Mouse (Mus musculus) thymus, postnatal 4 days (tissue): Measurements from ENCODE around the gene Gm26897.
A peak's percentile ranks its signal among the peaks of the same experiment; 100 is the strongest.

Experiments used
- DNase-seq: peaks from one replicate; pipeline ENCODE4 v3.0.0; 2021

Gene Gm26897

DNA sequence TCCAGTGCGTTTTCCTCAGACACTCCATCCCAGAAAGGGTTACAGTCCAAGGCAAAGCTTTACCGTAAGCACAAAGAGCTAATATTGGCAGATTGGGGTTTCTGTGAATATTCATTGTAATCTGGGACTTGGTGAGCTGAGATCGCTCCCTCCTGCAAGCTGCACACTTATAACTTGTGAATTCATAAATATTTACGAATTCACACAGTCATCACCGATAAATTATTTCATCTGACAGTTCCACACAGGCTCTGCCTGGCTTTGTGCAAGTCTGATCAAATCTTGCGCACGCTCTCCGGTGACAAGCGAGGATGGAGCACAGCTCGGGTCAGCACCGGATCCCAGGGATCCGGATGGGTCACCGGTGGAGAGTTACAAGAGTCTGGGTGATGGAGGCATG lies 16.4 kb downstream of the Gm26897 start:
- DNase-seq, result no peak

DNA sequence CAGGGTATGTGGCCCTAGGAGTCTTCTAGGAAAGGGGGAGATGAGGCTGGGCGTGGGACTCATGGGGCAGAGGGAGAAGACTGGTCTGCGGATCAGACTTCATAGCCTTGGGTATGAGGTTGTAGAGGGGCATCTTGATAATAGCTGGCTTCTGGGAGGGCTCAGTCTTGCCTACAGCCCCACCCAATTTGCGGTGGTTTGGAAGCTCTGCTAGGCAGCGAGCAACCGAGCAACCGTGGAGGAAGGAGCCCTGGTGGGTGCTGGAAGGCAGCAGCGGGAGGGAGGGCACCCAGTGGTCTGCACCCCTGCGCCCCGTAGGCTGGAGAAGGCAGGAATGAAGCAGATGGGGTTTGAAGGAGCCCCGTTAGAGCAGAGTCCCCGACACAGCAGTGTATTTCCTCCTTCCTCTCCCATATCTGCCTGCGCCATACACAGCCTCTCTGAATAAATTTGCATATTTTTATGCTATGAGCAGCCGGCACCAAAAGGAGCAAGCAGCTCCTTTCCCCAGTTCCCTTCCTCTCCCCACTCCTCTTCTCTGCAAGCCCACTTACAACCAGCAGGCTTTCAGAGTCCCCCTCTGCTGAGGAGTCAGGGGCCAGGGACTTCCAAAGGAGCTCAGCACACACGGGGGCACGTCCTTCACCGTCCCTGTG lies 20.9 kb downstream of the Gm26897 start:
- DNase-seq, result peak; percentile 31

DNA sequence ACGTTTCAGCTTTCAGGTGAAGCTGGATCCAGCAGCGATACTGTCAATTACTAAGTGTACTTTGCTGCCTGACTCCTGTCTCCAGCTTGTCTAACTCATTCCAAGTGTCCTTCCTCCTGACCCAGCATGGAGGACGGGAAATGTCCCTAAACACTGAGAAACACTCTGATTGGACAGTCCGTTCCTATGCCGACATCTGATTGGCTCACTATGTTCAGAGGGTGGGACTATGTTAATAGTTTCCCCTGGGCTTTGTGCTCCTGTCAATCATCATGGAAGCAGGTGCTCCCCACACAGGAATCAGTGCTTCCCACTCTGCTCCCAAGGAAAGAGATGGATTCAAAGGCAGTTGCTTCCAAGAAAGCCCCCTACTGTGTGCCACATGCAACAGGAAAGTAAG lies 21.6 kb downstream of the Gm26897 start:
- DNase-seq, result no peak

DNA sequence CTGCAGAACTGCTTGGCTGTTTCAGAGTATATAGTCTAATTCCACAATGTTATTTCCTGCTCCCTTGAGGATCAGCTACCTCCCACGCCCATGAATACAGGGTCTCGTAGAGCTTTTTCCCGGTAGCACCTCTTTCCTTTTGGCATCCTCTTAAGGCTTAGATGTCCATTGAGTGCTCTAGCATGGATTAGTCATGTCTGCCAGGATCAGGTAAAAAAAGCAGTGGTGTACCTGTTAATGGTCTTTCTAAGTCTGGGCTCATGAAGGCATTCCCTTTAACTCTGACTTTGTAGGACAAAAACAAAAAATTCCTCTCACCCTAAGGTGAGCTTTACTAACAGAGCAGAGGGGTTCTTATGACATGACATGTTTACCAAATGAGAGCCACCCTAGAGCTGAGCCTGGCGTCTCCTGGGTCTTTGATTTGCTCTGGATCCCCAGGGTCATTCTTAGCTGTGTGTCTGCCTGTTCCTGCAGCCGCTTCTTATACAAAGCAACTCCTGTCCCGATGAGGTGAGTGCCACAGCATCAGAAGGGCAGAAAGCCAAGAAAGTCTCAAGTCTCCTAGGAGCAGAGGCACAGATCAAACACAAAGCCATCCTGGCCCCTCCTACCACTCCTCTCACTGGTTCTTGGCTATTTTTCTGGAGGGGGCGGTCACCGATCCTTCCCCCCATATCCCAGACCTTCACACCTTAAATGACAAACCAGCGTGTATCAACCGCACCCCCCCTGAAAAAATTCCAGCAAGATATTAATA lies 27.2 kb downstream of the Gm26897 start:
- no peak for DNase-seq

DNA sequence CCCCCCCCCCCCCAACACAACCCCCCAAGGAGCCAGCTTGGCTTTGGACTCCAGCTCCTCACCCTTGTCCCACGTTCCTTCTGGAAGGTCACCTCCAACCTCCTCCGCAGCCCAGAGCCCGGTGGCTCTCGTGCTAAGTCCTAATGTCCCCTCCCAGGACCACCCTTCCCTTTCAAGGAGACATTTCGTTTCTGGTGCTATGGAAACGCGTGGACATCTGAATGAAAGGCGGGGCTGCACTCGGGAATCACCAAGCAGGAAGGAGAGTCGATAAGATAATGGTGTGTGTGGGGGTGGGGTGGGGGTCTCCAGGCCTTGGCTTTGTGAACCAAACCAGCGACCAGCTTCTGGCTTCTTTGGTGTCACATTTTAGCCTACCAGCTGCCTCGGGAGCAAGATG lies 27.9 kb downstream of the Gm26897 start:
- DNase-seq, result no peak

DNA sequence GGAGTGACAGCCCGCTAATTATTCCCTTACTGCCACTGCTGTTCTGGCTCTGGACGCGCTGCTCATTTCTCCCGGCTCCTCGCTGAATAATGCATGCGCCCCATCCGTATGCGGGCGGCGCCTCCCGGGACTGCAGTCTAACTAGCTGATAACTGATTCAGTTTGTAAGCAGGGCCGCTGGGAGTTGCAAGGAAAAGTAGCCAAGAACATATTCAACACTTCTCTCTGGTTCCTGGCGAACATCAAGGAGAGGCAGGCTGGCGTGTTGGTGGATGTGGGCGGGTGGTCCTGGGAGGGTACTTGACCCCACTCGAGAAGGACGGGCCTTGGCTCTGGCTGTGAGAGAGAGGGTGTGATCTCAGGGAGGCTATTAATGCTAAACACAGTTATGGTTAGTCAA lies 28.4 kb downstream of the Gm26897 start:
- DNase-seq, result no peak

DNA sequence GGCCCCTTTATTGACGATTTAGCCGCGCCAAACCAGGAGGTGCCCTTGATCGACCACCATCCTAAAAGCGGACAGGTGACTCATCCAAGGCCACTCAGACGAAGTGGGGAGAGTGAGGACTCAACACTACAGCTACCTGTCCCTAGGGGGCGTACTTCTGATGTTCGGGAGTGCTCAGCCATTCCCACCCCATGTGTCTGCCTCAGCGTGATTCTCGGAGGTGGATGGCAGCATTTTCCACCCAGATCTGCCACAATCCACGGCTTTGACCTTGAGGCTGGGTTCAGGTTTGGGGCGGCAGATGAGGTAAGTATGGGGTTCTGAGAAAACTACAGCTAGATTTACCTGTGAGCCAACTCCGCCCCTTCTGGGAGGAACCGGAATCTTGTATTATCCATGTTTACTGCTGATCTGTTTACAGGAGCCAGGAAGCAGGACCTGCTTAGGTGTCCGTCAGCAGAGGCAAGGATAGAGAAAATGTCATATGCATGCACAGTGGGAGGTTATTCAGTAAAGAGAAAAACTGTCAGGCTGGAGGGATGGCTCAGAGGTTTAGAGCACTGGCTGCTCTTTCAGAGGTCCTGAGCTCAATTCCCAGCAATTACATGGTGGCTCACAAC lies 32.1 kb downstream of the Gm26897 start:
- DNase-seq, result no peak

DNA sequence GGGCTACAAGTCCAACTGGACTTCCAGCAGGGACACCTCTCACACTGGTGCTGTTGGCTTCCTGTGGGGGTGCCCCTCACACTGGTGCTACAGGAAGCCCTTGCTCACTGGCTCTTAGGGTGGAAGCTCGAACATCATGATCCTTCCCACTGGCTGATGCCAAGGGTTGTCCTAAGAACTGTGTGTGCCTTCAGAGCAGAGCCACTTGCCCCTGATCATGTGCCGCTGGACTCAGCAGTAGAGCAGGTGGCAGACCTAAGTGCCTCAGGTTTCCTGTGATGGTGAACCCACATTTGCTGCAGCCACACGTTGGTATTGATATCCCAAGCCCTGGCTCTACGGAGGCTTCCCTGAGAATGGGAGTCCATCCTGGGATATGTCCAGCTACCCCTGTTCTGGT lies 33.0 kb downstream of the Gm26897 start:
- DNase-seq, result no peak

DNA sequence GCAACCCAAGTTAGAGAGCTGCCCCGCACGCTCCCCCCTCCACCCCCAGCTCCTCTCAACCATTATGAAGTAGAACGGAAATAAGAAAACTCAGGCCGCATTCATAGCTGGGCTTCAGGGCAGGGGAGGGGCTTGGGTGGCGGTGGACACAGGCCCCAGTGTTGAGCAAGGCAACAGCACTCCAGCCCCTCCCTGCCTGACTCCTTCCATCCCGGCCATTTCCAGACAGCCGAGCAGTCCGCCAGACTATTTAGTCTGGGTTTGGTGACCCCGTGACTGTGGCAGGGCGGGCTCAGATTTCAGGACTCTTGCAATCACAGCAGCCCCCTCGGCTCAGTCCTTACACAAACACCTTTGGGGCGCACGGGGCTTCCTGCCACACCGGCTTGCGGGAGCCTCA lies 36.5 kb downstream of the Gm26897 start:
- no peak for DNase-seq

DNA sequence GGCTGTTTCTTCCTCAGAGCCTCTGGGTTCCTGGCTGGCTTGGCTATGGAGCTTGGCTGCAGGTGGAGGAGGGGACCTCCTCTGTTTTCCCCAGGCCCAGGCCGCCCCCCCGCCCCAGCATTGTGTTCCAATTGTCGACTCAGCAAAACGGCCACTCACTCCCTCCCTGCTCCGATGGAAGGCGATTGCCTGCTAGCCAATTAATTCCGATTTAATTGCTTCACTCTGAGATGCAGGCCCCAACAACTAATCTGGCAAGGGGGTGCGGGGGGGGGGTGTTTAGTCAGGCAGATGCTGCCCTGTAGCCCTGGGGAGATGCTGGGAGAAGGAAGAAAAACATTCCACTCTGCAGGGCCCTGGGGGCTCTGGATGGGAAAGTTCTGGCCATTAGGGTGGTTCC lies 38.4 kb downstream of the Gm26897 start:
- DNase-seq, result no peak

DNA sequence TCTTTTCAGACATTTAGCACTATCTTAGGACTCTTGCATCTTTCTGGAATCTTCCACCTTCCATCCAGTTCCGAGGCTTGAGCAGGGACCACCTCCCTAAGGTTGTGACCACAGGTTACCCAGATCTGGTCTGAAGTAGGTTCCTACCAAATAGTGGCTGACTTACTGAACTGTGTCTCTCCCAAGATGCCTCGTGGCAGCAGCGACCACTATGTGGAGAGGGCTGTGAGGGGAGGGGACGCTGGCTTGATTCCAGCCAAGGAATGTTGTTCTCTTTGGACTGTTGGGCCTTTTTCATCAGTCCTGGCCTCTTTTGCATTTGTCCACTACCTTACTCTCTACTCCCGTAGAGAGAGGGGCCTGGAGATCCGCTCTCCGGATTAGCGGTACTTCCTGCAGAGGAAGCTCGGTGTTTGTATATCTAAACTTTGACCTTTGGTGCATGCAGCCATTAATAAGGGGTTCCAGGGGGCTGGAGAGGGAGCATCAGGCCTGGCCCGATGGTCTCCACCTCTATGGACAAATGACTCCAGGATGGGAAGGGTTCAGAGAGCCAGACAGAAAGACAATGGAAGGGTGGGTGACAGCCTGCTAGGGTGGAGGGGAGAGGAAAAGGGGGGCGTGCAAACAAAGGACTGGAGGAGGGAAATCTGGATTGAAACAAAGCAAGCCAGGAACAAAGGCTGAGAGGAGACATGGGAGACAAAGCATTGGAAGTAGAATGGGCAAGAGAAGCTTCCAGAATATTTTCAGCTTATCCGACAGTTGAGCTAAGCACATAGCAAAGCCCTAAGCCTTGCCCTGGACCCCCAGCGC lies 39.1 kb downstream of the Gm26897 start:
- DNase-seq, result no peak

DNA sequence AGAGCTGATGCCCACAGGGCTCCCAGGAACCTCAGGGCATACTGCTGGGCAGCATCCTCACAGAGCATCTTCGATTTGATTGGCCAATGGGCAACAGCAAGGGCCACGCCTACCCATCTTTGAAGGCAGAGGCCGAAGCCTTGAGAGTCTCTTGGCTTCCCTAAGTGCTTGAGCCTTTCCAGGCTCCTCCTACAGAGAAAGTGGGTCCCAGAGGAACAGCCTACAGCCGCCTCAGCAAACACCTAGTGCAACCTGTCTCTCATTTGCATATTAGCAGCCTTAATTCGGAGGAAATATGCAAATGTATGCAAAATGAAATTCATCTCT lies 39.6 kb downstream of the Gm26897 start:
- DNase-seq, result no peak

DNA sequence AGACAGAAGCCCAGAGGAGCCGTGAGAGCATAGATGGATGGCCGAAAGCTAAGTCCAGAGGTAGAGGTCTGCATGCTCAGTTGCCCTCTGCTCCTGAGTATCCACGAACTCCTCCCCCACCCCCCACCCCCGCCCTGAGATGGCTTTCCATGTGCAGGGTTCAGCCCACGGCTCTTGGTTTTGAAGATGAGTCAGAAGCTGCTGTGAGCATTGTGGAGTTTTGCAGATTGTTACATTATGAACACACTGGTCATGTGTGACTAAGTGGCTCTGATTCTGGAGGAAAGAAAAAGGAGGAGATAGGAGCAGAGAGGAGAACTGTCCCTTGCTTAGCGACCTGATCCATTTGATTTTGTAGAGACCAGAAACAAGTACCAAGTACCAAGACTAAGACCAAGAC lies 42.5 kb downstream of the Gm26897 start:
- no peak for DNase-seq

DNA sequence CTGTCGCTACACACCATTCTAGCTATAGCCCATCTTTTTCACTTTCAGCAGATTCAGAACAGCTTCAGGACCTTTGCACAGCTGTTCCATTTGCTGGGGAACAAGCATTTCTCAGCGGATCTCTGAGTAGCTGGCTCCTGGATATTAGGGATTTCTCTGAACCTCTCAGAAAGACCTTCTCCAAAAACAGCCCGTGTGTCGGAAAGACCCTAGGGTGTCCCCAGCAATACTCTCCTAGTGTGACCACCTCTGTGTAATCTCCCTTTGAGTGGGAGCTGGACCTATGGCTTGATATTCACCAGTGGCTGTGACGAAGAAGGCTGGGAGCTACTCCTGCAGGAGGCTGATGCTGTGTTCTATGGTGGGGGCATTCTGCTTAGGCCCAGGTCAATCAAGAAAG lies 44.4 kb downstream of the Gm26897 start:
- no peak for DNase-seq

DNA sequence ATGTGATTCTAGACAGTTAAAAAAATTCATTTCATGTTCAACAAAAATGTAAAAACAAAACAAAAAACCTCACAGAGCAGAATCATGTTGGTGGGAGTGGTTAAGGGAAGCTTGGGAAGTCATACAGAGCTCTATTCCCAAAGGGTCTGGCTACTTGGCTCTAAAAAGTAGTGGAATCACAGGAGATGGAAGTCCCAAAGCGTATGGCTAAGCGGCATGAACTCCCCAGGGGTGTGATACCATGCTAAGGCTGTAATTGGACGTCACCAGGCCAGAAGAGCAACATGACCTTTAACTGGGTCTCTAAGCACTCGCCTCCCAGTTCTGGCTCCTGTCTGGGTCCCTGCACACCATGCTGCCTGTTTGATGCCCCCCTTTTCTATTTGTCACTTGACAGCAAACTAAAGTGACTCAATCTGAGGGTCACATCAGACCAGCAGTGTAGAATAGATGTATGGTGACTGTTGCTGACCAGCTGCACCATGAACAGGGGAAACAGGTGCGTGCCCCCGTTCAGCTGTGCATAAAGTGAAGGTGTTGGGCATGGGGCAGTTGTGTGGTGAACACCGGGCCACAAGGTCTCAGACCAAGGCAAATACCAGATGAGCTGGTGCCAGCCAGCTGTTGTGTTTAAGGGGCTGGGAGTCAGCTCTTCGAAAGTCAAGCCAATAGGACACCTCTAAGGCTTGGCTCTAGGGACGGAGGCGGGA lies 46.2 kb downstream of the Gm26897 start:
- DNase-seq, result no peak
